Mouse (Mus musculus) lung, postnatal 0 days (tissue): Measurements from ENCODE around the gene Ptprg.

ENCODE experiments used
- CTCF ChIP-seq: IDR thresholded peaks from 2 replicates; pipeline ENCODE4 v1.5.1; 2016; ENCODE audit warnings: antibody characterized with exemption, mild to moderate bottlenecking
- EP300 ChIP-seq: IDR thresholded peaks from 2 replicates; pipeline ENCODE4 v1.6.1; 2016; ENCODE audit warnings: antibody characterized with exemption, mild to moderate bottlenecking, control low read depth

DNA sequence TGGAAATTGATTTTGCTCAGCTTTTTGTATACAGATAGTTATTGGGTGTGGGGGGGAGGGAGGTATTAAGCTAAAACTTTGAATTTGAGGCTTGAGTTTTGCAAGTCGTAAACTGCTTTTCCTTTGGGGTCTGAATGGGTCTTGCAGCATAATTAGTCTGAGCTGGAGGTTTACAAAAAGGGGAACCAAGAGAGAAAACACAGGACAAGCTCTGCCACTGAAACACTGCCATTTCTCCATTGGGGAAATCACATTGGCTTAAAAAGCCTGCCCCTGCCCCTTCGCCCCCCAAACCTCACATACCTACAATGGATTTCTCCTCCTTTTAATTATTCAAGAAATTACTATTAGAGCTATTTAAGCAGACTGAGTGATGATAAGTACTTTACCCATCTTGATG is 156.0 kb downstream of the Ptprg start:
- TF ChIP-seq CTCF (no peak), EP300 (no peak)
